Mouse (Mus musculus) left cerebral cortex, postnatal 10 days (tissue): ENCODE data around the gene Plgrkt. TPM values are rescaled to one million over a fixed set of nuclear protein-coding genes. Genes with fewer than 3 reads are reported as not detected.

Experiments used
- DNase-seq, 2 experiments: peaks; one replicate each; pipeline ENCODE4 v3.0.0; 2021 to 2022; ENCODE audit warnings: low spot score in 2 of 2, mixed read lengths in 1 of 2; ENCODE audit errors: extremely low spot score in 1 of 2
- intact Hi-C: fragments of 180-260 bp; cut with DNase I; formaldehyde crosslinking; loops from one replicate; pipeline ENCODE4 v1.15.1; 2025
- total RNA-seq, 2 experiments: library from RNA; stranded (reverse); gene quantifications; 2 replicates each; pipeline ENCODE4 v1.2.3; 2021

Plgrkt gene
- total RNA-seq, 2 experiments from 2014 or later: 28.5 to 29.1 TPM

- intact Hi-C loops: no loop called here
- no peak for DNase-seq
Observed at GRCm38 (mm10) chr19:29384994-29385393, 17.8 kb upstream of the Plgrkt start.

- DNase-seq: no peak
- intact Hi-C loops: no loop called here
Observed at GRCm38 (mm10) chr19:29384412-29384811, 17.2 kb upstream of the Plgrkt start.

- DNase-seq: no peak
- intact Hi-C loops: no loop called here
Observed at GRCm38 (mm10) chr19:29383368-29383767, 16.2 kb upstream of the Plgrkt start.

GRCm38 (mm10) chr19:29379839-29380603, 12.8 kb upstream of the Plgrkt start:
- intact Hi-C loops: no loop called here
- no peak for DNase-seq

- no peak for DNase-seq
- intact Hi-C loops: no loop called here
Observed at GRCm38 (mm10) chr19:29376382-29376781, 9.2 kb upstream of the Plgrkt start.

GRCm38 (mm10) chr19:29374947-29375346, 7.8 kb upstream of the Plgrkt start:
- intact Hi-C loops: loop anchor here (5.0 kb wide), 1 partner anchor 127 kb away; no protein-coding TSS in a partner anchor
- DNase-seq: no peak

GRCm38 (mm10) chr19:29373438-29373837, 6.2 kb upstream of the Plgrkt start:
- intact Hi-C loops: loop anchor here (5.0 kb wide), 1 partner anchor 129 kb away; no protein-coding TSS in a partner anchor
- DNase-seq: no peak

- DNase-seq: no peak
- intact Hi-C loops: loop anchor here (5.0 kb wide), 1 partner anchor 130 kb away; no protein-coding TSS in a partner anchor
Observed at GRCm38 (mm10) chr19:29372621-29373020, 5.4 kb upstream of the Plgrkt start.

GRCm38 (mm10) chr19:29372138-29372537, 4.9 kb upstream of the Plgrkt start:
- intact Hi-C loops: loop anchor here (5.0 kb wide), 1 partner anchor 130 kb away; no protein-coding TSS in a partner anchor
- DNase-seq: peak; percentile 34 to 53

GRCm38 (mm10) chr19:29371284-29372081, 4.3 kb upstream of the Plgrkt start:
- DNase-seq: no peak
- intact Hi-C loops: loop anchor here (5.0 kb wide), 1 partner anchor 131 kb away; no protein-coding TSS in a partner anchor

GRCm38 (mm10) chr19:29370545-29371283, 3.5 kb upstream of the Plgrkt start:
- intact Hi-C loops: loop anchor here (5.0 kb wide), 1 partner anchor 132 kb away; no protein-coding TSS in a partner anchor
- no peak for DNase-seq

GRCm38 (mm10) chr19:29370112-29370511, 2.9 kb upstream of the Plgrkt start:
- DNase-seq: no peak
- intact Hi-C loops: loop anchor here (5.0 kb wide), 1 partner anchor 132 kb away; no protein-coding TSS in a partner anchor

- intact Hi-C loops: no loop called here
- no peak for DNase-seq
Observed at GRCm38 (mm10) chr19:29368671-29369309, 1.6 kb upstream of the Plgrkt start.

- DNase-seq: no peak
- intact Hi-C loops: no loop called here
Observed at GRCm38 (mm10) chr19:29368041-29368440, 851 bp upstream of the Plgrkt start.

- intact Hi-C loops: no loop called here
- no peak for DNase-seq
Observed at GRCm38 (mm10) chr19:29366226-29366968, 793 bp downstream of the Plgrkt start.

GRCm38 (mm10) chr19:29365105-29365504, 2.1 kb downstream of the Plgrkt start:
- intact Hi-C loops: no loop called here
- no peak for DNase-seq

GRCm38 (mm10) chr19:29364076-29364475, 3.1 kb downstream of the Plgrkt start:
- intact Hi-C loops: no loop called here
- no peak for DNase-seq

GRCm38 (mm10) chr19:29363557-29363956, 3.6 kb downstream of the Plgrkt start:
- no peak for DNase-seq
- intact Hi-C loops: no loop called here
